Mouse (Mus musculus) hindbrain, embryonic 15.5 days (tissue): Measurements from ENCODE around the gene Polr1b. TPM values are rescaled to one million over a fixed set of nuclear protein-coding genes. Genes with fewer than 3 reads are reported as not detected.

Experiments used
- ATAC-seq: fragments of 200-750 bp; cut with Nextera tagmentation; 2 replicates; pipeline ENCODE4 v1.8.0; 2017; ENCODE audit warnings: low read depth, moderate number of reproducible peaks, moderate TSS enrichment; ENCODE audit not compliant: low FRiP score
- H3K27ac ChIP-seq: fragments of 300-500 bp; sonication (generic); replicated peaks from 2 replicates; pipeline ENCODE4 v1.5.1; 2015; ENCODE audit warnings: mild to moderate bottlenecking, inconsistent platforms
- H3K27me3 ChIP-seq: fragments of 300-500 bp; sonication (generic); 2 replicates; pipeline ENCODE4 v1.6.1; 2015; ENCODE audit warnings: control low read depth, inconsistent platforms
- H3K36me3 ChIP-seq: fragments of 300-500 bp; sonication (generic); 2 replicates; pipeline ENCODE4 v1.6.1; 2015; ENCODE audit warnings: control low read depth, inconsistent platforms
- H3K4me1 ChIP-seq: fragments of 300-500 bp; sonication (generic); replicated peaks from 2 replicates; pipeline ENCODE4 v1.6.1; 2015; ENCODE audit warnings: control low read depth, inconsistent platforms
- H3K4me2 ChIP-seq: fragments of 300-500 bp; sonication (generic); 2 replicates; pipeline ENCODE4 v1.6.1; 2015; ENCODE audit warnings: moderate library complexity, mild to moderate bottlenecking, inconsistent platforms
- H3K4me3 ChIP-seq: fragments of 300-500 bp; sonication (generic); 2 replicates; pipeline ENCODE4 v1.5.1; 2015; ENCODE audit warnings: mild to moderate bottlenecking, inconsistent platforms
- H3K9ac ChIP-seq: fragments of 300-500 bp; sonication (generic); 2 replicates; pipeline ENCODE4 v1.6.1; 2015; ENCODE audit warnings: inconsistent platforms
- H3K9me3 ChIP-seq: fragments of 300-500 bp; sonication (generic); 2 replicates; pipeline ENCODE4 v1.6.1; 2016; ENCODE audit warnings: control low read depth, inconsistent platforms
- WGBS: fragments of 180-500 bp; shearing (Covaris S2); methylation state at CpG from one replicate; pipeline ENCODE4 v1.1.7; 2015; 5-methylcytosine and 5-hydroxymethylcytosine counted together
- polyA plus RNA-seq: library from polyadenylated mRNA; unstranded; fragments of >200 nt; fragmentation: Nextera tagmentation; extraction: Ambion mirVana; gene quantifications from 2 replicates; pipeline ENCODE4 v1.2.1, GENCODE M21; 2015

Polr1b gene
- polyA plus RNA-seq, 1 experiment from 2014 or later = 16.0 TPM

- H3K27me3 ChIP-seq = no peaks in the 10 kb centered on the region
- no peak for ATAC-seq
- H3K4me3 ChIP-seq = no peak overlapping the region
- no peak overlapping the region for H3K27ac ChIP-seq
- H3K9ac ChIP-seq = no peak overlapping the region
- H3K4me1 ChIP-seq = no peaks in the 10 kb centered on the region
- no peaks in the 10 kb centered on the region for H3K9me3 ChIP-seq
- H3K36me3 ChIP-seq = peaks cover 81% of the 10 kb centered on the region
- H3K4me2 ChIP-seq = no peak overlapping the region
- WGBS = 71% methylated on average over 13 of the region's 13 CpGs
These were observed 19.7 kb upstream of the Polr1b start for GRCm38 (mm10) chr2:129081097-129081496.

- H3K4me2 ChIP-seq = no peak overlapping the region
- no peak overlapping the region for H3K4me3 ChIP-seq
- no peak overlapping the region for H3K27ac ChIP-seq
- H3K36me3 ChIP-seq = peaks cover 73% of the 10 kb centered on the region
- H3K4me1 ChIP-seq = no peaks in the 10 kb centered on the region
- H3K27me3 ChIP-seq = no peaks in the 10 kb centered on the region
- H3K9me3 ChIP-seq = no peaks in the 10 kb centered on the region
- WGBS = 94% methylated on average over 5 of the region's 5 CpGs
- ATAC-seq = no peak
- no peak overlapping the region for H3K9ac ChIP-seq
These were observed 17.3 kb upstream of the Polr1b start for GRCm38 (mm10) chr2:129083514-129083913.

GRCm38 (mm10) chr2:129084959-129085358, 15.8 kb upstream of the Polr1b start:
- Histone ChIP-seq H3K4me3 (no peak overlapping the region), H3K4me2 (no peak overlapping the region), H3K27me3 (no peaks in the 10 kb centered on the region), H3K4me1 (no peaks in the 10 kb centered on the region), H3K36me3 (peaks cover 71% of the 10 kb centered on the region), H3K9ac (no peak overlapping the region), H3K27ac (no peak overlapping the region), H3K9me3 (no peaks in the 10 kb centered on the region)
- 63% methylated on average over 2 of the region's 2 CpGs for WGBS
- ATAC-seq = no peak

- Histone ChIP-seq H3K4me1 (no peaks in the 10 kb centered on the region), H3K4me3 (no peak overlapping the region), H3K9ac (no peak overlapping the region), H3K27ac (no peak overlapping the region), H3K4me2 (no peak overlapping the region), H3K9me3 (no peaks in the 10 kb centered on the region), H3K27me3 (no peaks in the 10 kb centered on the region), H3K36me3 (peaks cover 52% of the 10 kb centered on the region)
- ATAC-seq = no peak
- 97% methylated on average over 1 of the region's 1 CpGs for WGBS
These were observed 13.3 kb upstream of the Polr1b start for GRCm38 (mm10) chr2:129087520-129087919.

- Histone ChIP-seq H3K9ac (no peak overlapping the region), H3K4me3 (no peak overlapping the region), H3K36me3 (peaks cover 58% of the 10 kb centered on the region), H3K27me3 (no peaks in the 10 kb centered on the region), H3K27ac (no peak overlapping the region), H3K4me2 (no peak overlapping the region), H3K9me3 (no peaks in the 10 kb centered on the region), H3K4me1 (no peaks in the 10 kb centered on the region)
- no peak for ATAC-seq
- WGBS = 60% methylated on average over 4 of the region's 4 CpGs
These were observed 10.4 kb upstream of the Polr1b start for GRCm38 (mm10) chr2:129090370-129090769.

GRCm38 (mm10) chr2:129092810-129093209, 8.0 kb upstream of the Polr1b start:
- Histone ChIP-seq H3K4me3 (no peak overlapping the region), H3K4me2 (no peak overlapping the region), H3K36me3 (peaks cover 43% of the 10 kb centered on the region), H3K9me3 (no peaks in the 10 kb centered on the region), H3K4me1 (no peaks in the 10 kb centered on the region), H3K27me3 (no peaks in the 10 kb centered on the region), H3K27ac (no peak overlapping the region), H3K9ac (no peak overlapping the region)
- 89% methylated on average over 12 of the region's 12 CpGs for WGBS
- no peak for ATAC-seq

GRCm38 (mm10) chr2:129093926-129094724, 6.7 kb upstream of the Polr1b start:
- Histone ChIP-seq H3K9me3 (no peaks in the 10 kb centered on the region), H3K4me2 (no peak overlapping the region), H3K4me1 (no peaks in the 10 kb centered on the region), H3K36me3 (peaks cover 34% of the 10 kb centered on the region), H3K27ac (no peak overlapping the region), H3K9ac (no peak overlapping the region), H3K27me3 (no peaks in the 10 kb centered on the region), H3K4me3 (no peak overlapping the region)
- ATAC-seq = no peak
- 88% methylated on average over 18 of the region's 18 CpGs for WGBS

GRCm38 (mm10) chr2:129112924-129113323, 12.1 kb downstream of the Polr1b start:
- Histone ChIP-seq H3K27me3 (no peaks in the 10 kb centered on the region), H3K4me1 (no peaks in the 10 kb centered on the region), H3K9me3 (no peaks in the 10 kb centered on the region), H3K4me3 (no peak overlapping the region), H3K36me3 (peaks cover 66% of the 10 kb centered on the region), H3K27ac (no peak overlapping the region), H3K9ac (no peak overlapping the region), H3K4me2 (no peak overlapping the region)
- WGBS = 94% methylated on average over 5 of the region's 5 CpGs
- no peak for ATAC-seq

- Histone ChIP-seq H3K27me3 (no peaks in the 10 kb centered on the region), H3K9ac (no peak overlapping the region), H3K27ac (no peak overlapping the region), H3K4me2 (no peak overlapping the region), H3K36me3 (peaks cover 69% of the 10 kb centered on the region), H3K9me3 (no peaks in the 10 kb centered on the region), H3K4me3 (no peak overlapping the region), H3K4me1 (no peaks in the 10 kb centered on the region)
- no peak for ATAC-seq
- 93% methylated on average over 9 of the region's 9 CpGs for WGBS
These were observed 15.0 kb downstream of the Polr1b start for GRCm38 (mm10) chr2:129115706-129116367.

GRCm38 (mm10) chr2:129116368-129116739, 15.6 kb downstream of the Polr1b start:
- Histone ChIP-seq H3K4me3 (no peak overlapping the region), H3K4me2 (no peak overlapping the region), H3K4me1 (no peaks in the 10 kb centered on the region), H3K36me3 (peaks cover 74% of the 10 kb centered on the region), H3K27ac (no peak overlapping the region), H3K9ac (no peak overlapping the region), H3K9me3 (no peaks in the 10 kb centered on the region), H3K27me3 (no peaks in the 10 kb centered on the region)
- WGBS = 93% methylated on average over 1 of the region's 1 CpGs
- no peak for ATAC-seq

GRCm38 (mm10) chr2:129118061-129118460, 17.3 kb downstream of the Polr1b start:
- H3K9ac ChIP-seq = no peak overlapping the region
- H3K9me3 ChIP-seq = no peaks in the 10 kb centered on the region
- no peak overlapping the region for H3K4me3 ChIP-seq
- no peak for ATAC-seq
- H3K27ac ChIP-seq = no peak overlapping the region
- H3K36me3 ChIP-seq = peaks cover 82% of the 10 kb centered on the region
- 91% methylated on average over 12 of the region's 12 CpGs for WGBS
- H3K27me3 ChIP-seq = no peaks in the 10 kb centered on the region
- H3K4me2 ChIP-seq = no peak overlapping the region
- H3K4me1 ChIP-seq = no peaks in the 10 kb centered on the region

GRCm38 (mm10) chr2:129121986-129122385, 21.2 kb downstream of the Polr1b start:
- Histone ChIP-seq H3K27ac (no peak overlapping the region), H3K9ac (no peak overlapping the region), H3K4me3 (no peak overlapping the region), H3K36me3 (peaks cover 79% of the 10 kb centered on the region), H3K9me3 (no peaks in the 10 kb centered on the region), H3K4me1 (no peaks in the 10 kb centered on the region), H3K4me2 (no peak overlapping the region), H3K27me3 (no peaks in the 10 kb centered on the region)
- ATAC-seq = no peak
- WGBS = 94% methylated on average over 8 of the region's 8 CpGs
